In genomic region chr2:142668426-142668825, GRCm38 (mm10) we compare ENCODE assay signal across 17 mouse cellular contexts.
"Had no signal": no experiment of that assay in that cellular context is flagged by ENCODE, and none has a peak within 500 bp of the region (broad histone marks: within the 10 kb centered on the region; RNA-seq: fewer than 3 reads in every experiment).

No protein-coding gene starts in this region.

- DNase-seq: left cerebral cortex, postnatal 4 days; liver; liver, embryonic 13.5 days; liver, postnatal 0 days; lung, adult 18-20 months; lung, adult 2 months; lung, embryonic 14.5 days; lung, postnatal 10 days; lung, postnatal 14 days; lung, postnatal 36 days; lung, postnatal 4 days; midbrain, embryonic 14.5 days had no signal

- ATAC-seq: liver, embryonic 12.5 days; liver, postnatal 0 days; lung, postnatal 0 days; midbrain, embryonic 13.5 days; midbrain, embryonic 15.5 days; midbrain, embryonic 16.5 days had no signal
